Mouse (Mus musculus) kidney, adult 11 months (tissue): ENCODE results near the gene Nptxr.

ENCODE experiments used
- DNase-seq: peaks from one replicate; pipeline ENCODE4 v3.0.0; 2022

Gene Nptxr

DNA sequence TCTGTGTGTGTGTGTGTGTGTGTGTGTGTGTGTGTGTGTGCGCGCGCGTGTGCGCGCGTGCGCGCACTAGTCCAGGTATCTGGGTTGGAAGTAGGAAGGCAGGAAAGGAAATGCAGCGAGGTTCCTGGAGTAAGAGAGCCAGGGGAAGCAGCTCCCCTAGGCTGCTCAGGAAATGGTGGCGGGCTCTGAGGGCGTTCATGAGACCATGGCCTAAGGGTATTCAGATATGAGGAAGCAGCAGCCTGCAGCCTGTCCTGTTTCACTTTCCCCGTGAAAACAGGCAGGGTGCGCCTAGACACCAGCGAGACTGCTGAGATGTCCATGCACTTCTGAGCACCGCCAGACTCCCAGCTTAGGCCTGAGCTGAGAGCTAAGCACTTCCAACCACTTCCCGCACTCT, 52.8 kb downstream of the Nptxr start:
- DNase-seq, result no peak

DNA sequence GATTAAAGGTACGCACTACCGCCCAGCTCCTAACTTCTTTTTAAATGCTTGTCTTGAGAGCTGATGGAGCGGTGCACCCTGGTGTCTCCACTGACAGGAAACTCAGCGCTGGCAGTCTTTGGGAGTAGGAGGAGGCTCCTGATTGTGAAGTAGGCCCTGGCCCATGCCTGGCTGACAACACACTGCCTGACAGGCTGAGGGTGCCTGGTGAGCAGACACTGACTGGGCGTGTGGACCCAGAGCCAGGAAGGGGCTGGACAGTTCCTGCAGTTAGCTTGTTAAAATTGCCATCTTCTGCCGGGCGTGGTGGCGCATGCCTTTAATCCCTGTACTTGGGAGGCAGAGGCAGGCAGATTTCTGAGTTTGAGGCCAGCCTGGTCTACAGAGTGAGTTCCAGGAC, 54.3 kb downstream of the Nptxr start:
- DNase-seq, result no peak

DNA sequence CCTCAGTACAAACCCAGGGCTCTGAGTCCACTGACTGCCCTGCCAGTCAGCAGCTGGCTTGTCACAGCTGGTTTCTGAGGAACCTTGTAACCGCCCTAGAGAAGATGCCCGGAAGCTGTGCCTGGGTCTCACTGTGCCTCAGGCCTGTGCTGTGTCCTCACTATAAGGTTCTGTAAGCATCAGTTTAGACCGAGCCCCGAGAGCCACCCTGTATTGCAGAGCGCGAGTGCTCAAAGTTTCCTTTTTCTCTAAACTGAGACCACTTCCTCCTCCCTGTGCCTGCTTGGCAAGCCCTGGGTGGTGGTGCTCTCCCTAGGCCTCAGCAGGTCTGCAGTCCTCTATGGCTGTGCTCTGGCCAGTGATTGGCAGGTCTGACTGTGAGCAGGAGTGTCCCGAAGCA, 55.4 kb downstream of the Nptxr start:
- no peak for DNase-seq

DNA sequence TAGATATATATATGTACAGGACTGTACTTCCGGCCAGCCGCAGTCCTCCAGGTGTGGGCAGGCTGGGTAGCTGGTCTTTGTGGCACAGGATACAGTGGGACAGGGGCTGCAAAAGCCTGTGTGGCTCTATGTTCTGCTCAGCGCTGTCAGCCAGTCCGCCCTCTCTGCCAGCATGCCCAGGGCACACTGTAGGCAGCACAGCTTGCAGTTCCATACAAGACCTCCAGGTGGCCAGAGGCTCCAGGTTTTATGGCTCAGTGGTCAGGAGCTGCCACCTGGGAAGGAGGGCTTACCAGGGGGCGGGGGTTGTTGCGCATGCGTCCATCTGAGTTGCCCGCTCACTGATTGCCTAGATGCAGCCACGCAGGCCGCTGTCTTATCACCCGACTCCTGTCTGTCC, 56.6 kb downstream of the Nptxr start:
- no peak for DNase-seq

DNA sequence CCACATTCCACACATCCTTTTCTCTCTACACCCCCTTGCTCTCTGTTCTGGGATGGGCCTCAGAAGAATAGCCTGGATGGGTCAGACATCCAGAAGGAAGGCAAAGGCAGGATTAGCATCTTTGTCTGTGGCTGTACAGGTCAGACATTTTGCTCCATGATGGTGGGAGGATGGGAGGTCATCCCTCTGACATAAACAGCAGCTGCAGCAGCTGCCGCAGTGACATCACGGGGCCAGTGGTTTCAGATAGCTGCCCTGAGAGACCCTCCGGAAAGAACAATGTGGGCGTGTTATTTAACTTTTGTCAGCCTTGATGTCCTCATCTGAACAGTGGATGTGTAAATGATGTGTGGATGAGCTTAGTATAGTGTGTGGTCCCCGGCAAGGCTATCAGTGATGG, 58.7 kb downstream of the Nptxr start:
- no peak for DNase-seq

DNA sequence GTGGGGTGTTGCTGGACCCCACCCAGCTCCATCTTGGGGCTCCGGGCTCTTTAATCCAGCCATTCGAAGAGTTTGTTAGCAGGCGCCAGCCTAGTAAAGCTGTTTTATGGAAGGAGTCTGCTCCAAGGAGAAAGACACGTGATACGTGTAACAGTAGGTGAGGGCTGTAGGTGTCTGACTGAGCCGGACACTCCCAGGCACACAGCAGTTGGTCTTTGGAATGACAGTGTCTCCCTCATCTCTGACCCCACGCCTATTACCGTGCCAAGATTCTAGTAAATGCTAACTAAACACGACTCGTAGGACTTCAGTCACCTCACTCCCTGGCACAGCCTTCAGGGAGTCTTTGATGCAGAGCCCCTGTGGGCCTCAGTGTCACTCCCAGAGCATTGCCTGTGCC, 59.3 kb downstream of the Nptxr start:
- peak; percentile 80 for DNase-seq

DNA sequence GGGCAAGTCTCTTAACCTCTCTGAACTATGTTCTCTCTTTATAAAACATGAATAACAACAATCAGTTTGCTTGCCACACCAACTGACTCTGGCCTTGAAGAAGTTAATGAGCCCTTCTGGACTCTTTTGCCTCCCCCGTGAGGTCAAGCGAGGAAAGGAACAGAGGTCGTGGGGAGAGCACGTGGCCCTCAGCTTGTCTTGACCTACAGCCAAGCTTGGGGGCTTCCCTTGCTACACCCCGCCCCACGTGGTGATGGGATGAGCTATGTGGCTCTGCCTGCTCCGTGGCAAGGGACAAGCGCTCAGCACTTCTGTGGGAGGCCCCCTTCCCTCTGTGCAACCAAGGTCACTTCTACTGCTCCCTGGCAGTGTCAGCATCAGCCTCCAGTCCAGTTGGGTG, 59.8 kb downstream of the Nptxr start:
- DNase-seq, result peak; percentile 70

DNA sequence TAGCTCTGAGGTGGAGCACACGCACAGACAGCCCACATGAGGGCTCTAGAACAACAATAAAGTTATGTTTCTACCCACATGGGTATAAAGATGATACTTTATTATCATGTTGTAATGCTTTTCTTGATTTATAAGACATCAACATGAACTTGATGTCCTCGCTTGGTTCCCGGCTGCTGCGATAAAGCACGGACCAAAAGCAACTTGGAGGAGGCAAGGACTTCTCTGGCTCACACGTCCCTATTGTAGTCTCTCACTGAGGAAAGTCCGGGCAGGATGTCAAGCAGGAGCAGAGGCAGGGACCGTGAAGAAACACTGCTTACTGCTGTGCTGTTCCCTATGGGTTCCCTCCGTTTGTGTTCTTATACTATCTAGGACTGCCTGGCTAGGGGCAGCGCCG, 60.6 kb downstream of the Nptxr start:
- DNase-seq, result no peak

DNA sequence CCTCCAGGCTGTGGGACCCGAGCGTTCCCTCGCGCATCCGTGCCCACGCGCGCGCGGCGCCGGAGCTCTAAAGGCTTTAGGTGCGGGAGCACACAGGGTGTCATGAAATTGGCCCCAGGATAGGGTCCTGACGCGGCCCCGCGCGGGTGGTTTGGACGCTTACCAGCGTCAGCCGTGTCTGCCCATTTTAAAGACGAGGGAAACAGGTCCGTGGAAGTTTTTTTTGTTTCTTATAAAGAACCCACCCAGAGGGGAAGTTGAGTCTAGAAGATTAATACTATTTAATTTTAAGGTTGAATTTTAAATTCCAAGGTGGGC, 61.9 kb downstream of the Nptxr start:
- no peak for DNase-seq

DNA sequence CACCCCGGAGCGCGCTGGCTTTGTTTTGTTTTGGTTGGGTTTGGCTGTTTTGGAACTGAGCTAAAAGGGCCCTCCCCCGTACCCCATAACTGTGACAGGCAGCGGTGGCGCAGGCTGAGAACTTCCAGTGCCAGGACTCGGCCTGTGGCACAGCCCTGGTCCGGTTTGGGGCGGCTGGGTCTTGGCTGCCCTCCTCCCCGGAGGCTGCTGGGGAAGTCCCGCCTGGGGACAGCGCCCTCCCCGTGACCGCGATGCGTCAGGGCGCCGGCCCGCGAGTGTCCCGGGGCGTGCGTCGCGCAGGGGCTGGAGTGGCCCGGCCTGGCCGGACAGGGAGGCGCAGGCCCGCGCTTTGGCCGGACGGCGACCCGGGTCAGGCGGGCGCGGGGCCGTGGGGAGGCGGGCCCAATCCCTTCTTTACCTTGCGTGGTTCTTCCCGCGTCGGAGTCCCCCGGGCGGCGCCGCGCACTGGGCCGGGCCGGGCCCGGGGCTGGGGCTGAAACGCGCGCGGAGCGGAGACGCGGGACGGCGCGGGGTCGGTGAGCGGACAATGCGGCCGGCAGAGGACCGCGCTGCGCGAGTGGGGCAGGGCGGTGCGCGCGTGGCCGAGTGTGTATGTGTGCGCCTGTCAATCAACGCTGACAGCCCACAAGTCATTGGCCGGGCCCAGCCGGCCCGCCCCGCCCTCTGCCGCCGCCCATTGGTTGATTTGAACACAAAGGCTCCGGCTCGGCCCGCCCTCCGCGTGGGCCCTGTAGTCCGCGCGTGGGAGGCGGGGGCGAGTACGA, 62.5 kb downstream of the Nptxr start, which contains the start of gene Sun2:
Gene Sun2 (minus strand): TSS at position 616 of the 785 bp plus-strand sequence.
- DNase-seq, result peak; percentile 90

DNA sequence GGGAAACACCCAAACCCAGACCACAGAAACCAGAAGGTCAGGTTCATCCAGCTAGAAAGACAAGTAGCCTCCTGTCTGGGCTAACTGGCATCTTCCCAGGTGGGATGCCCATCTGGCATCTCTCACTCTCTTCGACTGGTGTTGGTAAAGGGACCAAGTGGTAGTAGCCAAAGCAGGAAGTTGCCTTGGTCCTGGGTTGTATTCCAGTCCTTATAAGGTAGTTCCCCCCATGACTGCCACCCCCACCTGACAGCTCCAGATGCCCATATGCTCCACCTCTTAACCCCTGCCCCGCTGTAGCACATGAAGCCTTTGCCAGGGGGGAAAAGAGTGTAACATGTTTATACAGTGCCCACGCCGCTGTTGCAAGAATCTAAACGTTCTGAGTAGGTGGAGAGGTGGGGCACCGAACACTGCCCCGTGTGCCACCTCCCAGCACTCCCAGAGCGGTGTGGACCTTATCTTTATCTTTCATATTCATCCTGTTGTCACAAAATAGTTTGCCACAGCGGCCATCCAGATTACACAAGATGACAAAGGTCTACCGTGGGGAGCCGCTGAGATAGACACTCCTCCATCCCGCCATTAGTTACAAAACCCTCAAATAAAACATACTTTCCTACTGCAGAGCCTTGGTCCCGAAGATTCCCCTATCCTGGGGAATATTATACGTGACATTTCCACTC, 63.2 kb downstream of the Nptxr start:
- no peak for DNase-seq

DNA sequence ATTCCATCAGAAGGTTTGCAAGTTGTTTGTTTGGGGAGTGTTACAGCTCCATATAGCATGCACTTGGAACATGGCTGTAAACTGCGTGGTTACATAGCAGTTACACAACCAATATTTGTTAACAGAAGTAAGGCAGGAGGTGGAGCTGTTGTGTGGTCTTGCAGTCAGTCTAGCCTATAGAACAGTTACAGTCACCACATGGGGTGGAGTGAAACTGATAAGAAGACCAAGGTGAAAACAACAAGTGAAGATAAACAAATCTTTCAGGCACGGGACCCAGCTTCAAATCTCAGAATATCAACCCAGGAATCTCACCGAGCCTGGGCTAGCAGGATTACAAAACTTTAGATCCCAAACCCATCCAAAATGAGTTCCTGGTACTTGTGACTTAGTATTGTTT, 63.8 kb downstream of the Nptxr start:
- DNase-seq, result no peak
